Mouse (Mus musculus) hindbrain, postnatal 0 days (tissue): ENCODE measurements around the gene Sept1. TPM values are rescaled to one million over a fixed set of nuclear protein-coding genes. Genes with fewer than 3 reads are reported as not detected.
A peak's percentile ranks its signal among the peaks of the same experiment; 100 is the strongest.

ENCODE experiments used
- ATAC-seq: fragments of 200-750 bp; cut with Nextera tagmentation; 2 replicates; pipeline ENCODE4 v1.8.0; 2017; ENCODE audit warnings: mild to moderate bottlenecking, moderate TSS enrichment, moderate library complexity
- DNase-seq: peaks from one replicate; pipeline ENCODE4 v3.0.0-alpha.2; 2015; ENCODE audit warnings: low spot score
- H3K27ac ChIP-seq: fragments of 300-500 bp; sonication (generic); 2 replicates; pipeline ENCODE4 v1.5.1; 2014; ENCODE audit warnings: mild to moderate bottlenecking
- H3K27me3 ChIP-seq: fragments of 300-500 bp; sonication (generic); 2 replicates; pipeline ENCODE4 v1.6.1; 2014; ENCODE audit warnings: low read length, mixed read lengths; ENCODE audit not compliant: insufficient read depth
- H3K36me3 ChIP-seq: fragments of 300-500 bp; sonication (generic); 2 replicates; pipeline ENCODE4 v1.6.1; 2014; ENCODE audit warnings: low read length, mixed read lengths; ENCODE audit not compliant: insufficient read depth
- H3K4me1 ChIP-seq: fragments of 300-500 bp; sonication (generic); 2 replicates; pipeline ENCODE4 v1.6.1; 2014; ENCODE audit warnings: antibody characterized with exemption, low read length, mixed read lengths; ENCODE audit not compliant: insufficient read depth
- H3K4me2 ChIP-seq: fragments of 300-500 bp; sonication (generic); 2 replicates; pipeline ENCODE4 v1.6.1; 2014; ENCODE audit warnings: low read depth, mild to moderate bottlenecking, low read length, moderate library complexity, mixed read lengths
- H3K4me3 ChIP-seq: fragments of 300-500 bp; sonication (generic); 2 replicates; pipeline ENCODE4 v1.5.1; 2014; ENCODE audit warnings: low read length
- H3K9ac ChIP-seq: fragments of 300-500 bp; sonication (generic); replicated peaks from 2 replicates; pipeline ENCODE4 v1.6.1; 2014; ENCODE audit warnings: mild to moderate bottlenecking, low read length, moderate library complexity, mixed read lengths
- H3K9me3 ChIP-seq: fragments of 300-500 bp; sonication (generic); 2 replicates; pipeline ENCODE4 v1.6.1; 2016; ENCODE audit warnings: low read length, mixed read lengths
- CTCF ChIP-seq: IDR thresholded peaks from 2 replicates; pipeline ENCODE4 v1.5.1; 2016; ENCODE audit warnings: antibody characterized with exemption, control low read depth, low read depth
- WGBS: fragments of 180-500 bp; shearing (Covaris S2); extraction: QIAGEN DNeasy Blood & Tissue Kit; methylation state at CpG from one replicate; pipeline ENCODE4 v1.1.7; 2014; 5-methylcytosine and 5-hydroxymethylcytosine counted together
- polyA plus RNA-seq: library from polyadenylated mRNA; unstranded; fragments of >200 nt; fragmentation: Nextera tagmentation; extraction: Ambion mirVana; gene quantifications from 2 replicates; pipeline ENCODE4 v1.2.1, GENCODE M21; 2015
- total RNA-seq: library from RNA; depleted of rRNA; stranded (reverse); fragments of >200 nt; gene quantifications from 2 replicates; pipeline ENCODE4 v1.2.3, GENCODE M21; 2014; rRNA removed

The Sept1 gene
- 4.6 and 5.0 TPM in 2 replicates for total RNA-seq
- 3.8 and 5.2 TPM in 2 replicates for polyA plus RNA-seq

GRCm38 (mm10) chr7:127232622-127233367 lies at the start of gene Sept1, which contains the start of gene Zfp553:
Gene Sept1 (minus strand): TSS chr7:127233130.
Gene Zfp553 (plus strand): TSS chr7:127233061.
- Histone ChIP-seq H3K4me1 (peaks cover 11% of the 10 kb centered on the region; the same call in 1 of the 2 replicates), H3K4me2 (peak within 1 kb of the TSS; percentile 65), H3K27me3 (no peaks in the 10 kb centered on the region), H3K36me3 (peaks cover 29% of the 10 kb centered on the region), H3K9me3 (no peaks in the 10 kb centered on the region), H3K27ac (peak within 1 kb of the TSS; percentile 98), H3K9ac (peak within 1 kb of the TSS; percentile 96), H3K4me3 (peak within 1 kb of the TSS; percentile 65)
- TF ChIP-seq CTCF = no peak
- under 1% methylated on average over 64 of the region's 64 CpGs for WGBS
- ATAC-seq (peak; percentile 95), DNase-seq (peak; percentile 95)

- no peak for TF ChIP-seq CTCF
- DNase-seq (no peak), ATAC-seq (no peak)
- H3K27me3 ChIP-seq = no peaks in the 10 kb centered on the region
- H3K4me2 ChIP-seq = no peak overlapping the region
- no peak overlapping the region for H3K9ac ChIP-seq
- H3K9me3 ChIP-seq = no peaks in the 10 kb centered on the region
- 92% methylated on average over 2 of the region's 2 CpGs for WGBS
- H3K4me3 ChIP-seq = no peak overlapping the region
- H3K27ac ChIP-seq = no peak overlapping the region
- H3K36me3 ChIP-seq = no peaks in the 10 kb centered on the region
- no peaks in the 10 kb centered on the region for H3K4me1 ChIP-seq
Measured at GRCm38 (mm10) chr7:127282190-127282589, 49.3 kb upstream of the Sept1 start.

- DNase-seq (no peak), ATAC-seq (no peak)
- H3K9ac ChIP-seq = no peak overlapping the region
- no peaks in the 10 kb centered on the region for H3K4me1 ChIP-seq
- H3K4me2 ChIP-seq = no peak overlapping the region
- WGBS = 74% methylated on average over 4 of the region's 4 CpGs
- no peaks in the 10 kb centered on the region for H3K27me3 ChIP-seq
- no peak overlapping the region for H3K27ac ChIP-seq
- no peaks in the 10 kb centered on the region for H3K9me3 ChIP-seq
- no peaks in the 10 kb centered on the region for H3K36me3 ChIP-seq
- no peak for TF ChIP-seq CTCF
- H3K4me3 ChIP-seq = no peak overlapping the region
Measured at GRCm38 (mm10) chr7:127281114-127281513, 48.2 kb upstream of the Sept1 start.

- no peak overlapping the region for H3K4me2 ChIP-seq
- no peaks in the 10 kb centered on the region for H3K9me3 ChIP-seq
- no peaks in the 10 kb centered on the region for H3K36me3 ChIP-seq
- no peak overlapping the region for H3K27ac ChIP-seq
- ATAC-seq (no peak), DNase-seq (no peak)
- no peak for TF ChIP-seq CTCF
- no peak overlapping the region for H3K9ac ChIP-seq
- H3K4me1 ChIP-seq = no peaks in the 10 kb centered on the region
- WGBS = 71% methylated on average over 3 of the region's 3 CpGs
- H3K27me3 ChIP-seq = no peaks in the 10 kb centered on the region
- no peak overlapping the region for H3K4me3 ChIP-seq
Measured at GRCm38 (mm10) chr7:127280092-127280491, 47.2 kb upstream of the Sept1 start.

GRCm38 (mm10) chr7:127278311-127278710 lies 45.4 kb upstream of the Sept1 start:
- H3K4me2 ChIP-seq = no peak overlapping the region
- 15% methylated on average over 8 of the region's 8 CpGs for WGBS
- peak; percentile 59 for DNase-seq

GRCm38 (mm10) chr7:127276519-127276961 lies 43.6 kb upstream of the Sept1 start:
- Histone ChIP-seq H3K27ac (no peak overlapping the region), H3K9ac (no peak overlapping the region), H3K27me3 (no peaks in the 10 kb centered on the region), H3K9me3 (no peaks in the 10 kb centered on the region), H3K4me1 (peaks cover 11% of the 10 kb centered on the region), H3K4me3 (no peak overlapping the region), H3K4me2 (no peak overlapping the region), H3K36me3 (no peaks in the 10 kb centered on the region)
- 68% methylated on average over 5 of the region's 5 CpGs for WGBS
- no peak for ATAC-seq
- TF ChIP-seq CTCF = no peak
- no peak for DNase-seq

More at GRCm38 (mm10) chr7:127278311-127278710, 45.4 kb upstream of the Sept1 start:
- H3K4me1 ChIP-seq = no peaks in the 10 kb centered on the region
- H3K9ac ChIP-seq = no peak overlapping the region
- peak; percentile 31; the same call in 1 of the 2 replicates for ATAC-seq
- no peaks in the 10 kb centered on the region for H3K27me3 ChIP-seq
- no peak overlapping the region for H3K4me3 ChIP-seq
- H3K36me3 ChIP-seq = no peaks in the 10 kb centered on the region
- H3K27ac ChIP-seq = no peak overlapping the region
- TF ChIP-seq CTCF = peak; percentile 68
- no peaks in the 10 kb centered on the region for H3K9me3 ChIP-seq
